Mouse (Mus musculus) right cerebral cortex, adult 18-20 months (tissue): ENCODE measurements around the gene Abcb9.

Source experiments
- DNase-seq: peaks from one replicate; pipeline ENCODE4 v3.0.0; 2022; ENCODE audit warnings: mixed read lengths

The Abcb9 gene

GRCm38 (mm10) chr5:124093120-124093794 is 2.3 kb downstream of the Abcb9 start:
- peak; percentile 88 for DNase-seq

GRCm38 (mm10) chr5:124091951-124092406 is 3.6 kb downstream of the Abcb9 start:
- no peak for DNase-seq

- DNase-seq: no peak
Observed at GRCm38 (mm10) chr5:124089868-124090267, 5.7 kb downstream of the Abcb9 start.

- no peak for DNase-seq
Observed at GRCm38 (mm10) chr5:124086876-124087275, 8.7 kb downstream of the Abcb9 start.

GRCm38 (mm10) chr5:124085513-124085912 is 10.1 kb downstream of the Abcb9 start:
- peak; percentile 60 for DNase-seq

GRCm38 (mm10) chr5:124084588-124085173 is 10.9 kb downstream of the Abcb9 start:
- DNase-seq: peak; percentile 84

- DNase-seq: no peak
Observed at GRCm38 (mm10) chr5:124083850-124084587, 11.6 kb downstream of the Abcb9 start.

GRCm38 (mm10) chr5:124082941-124083688 is 12.5 kb downstream of the Abcb9 start:
- DNase-seq: no peak

- no peak for DNase-seq
Observed at GRCm38 (mm10) chr5:124082447-124082846, 13.2 kb downstream of the Abcb9 start.

- no peak for DNase-seq
Observed at GRCm38 (mm10) chr5:124079880-124080279, 15.7 kb downstream of the Abcb9 start.

GRCm38 (mm10) chr5:124078794-124079416 is 16.7 kb downstream of the Abcb9 start:
- peak; percentile 83 for DNase-seq

- DNase-seq: no peak
Observed at GRCm38 (mm10) chr5:124077856-124078460, 17.6 kb downstream of the Abcb9 start.

- no peak for DNase-seq
Observed at GRCm38 (mm10) chr5:124077241-124077640, 18.4 kb downstream of the Abcb9 start.

- DNase-seq: no peak
Observed at GRCm38 (mm10) chr5:124076559-124076958, 19.0 kb downstream of the Abcb9 start.

- DNase-seq: no peak
Observed at GRCm38 (mm10) chr5:124075716-124076115, 19.9 kb downstream of the Abcb9 start.

- no peak for DNase-seq
Observed at GRCm38 (mm10) chr5:124074845-124075307, 20.7 kb downstream of the Abcb9 start.

GRCm38 (mm10) chr5:124073682-124074081 is 21.9 kb downstream of the Abcb9 start:
- no peak for DNase-seq

- no peak for DNase-seq
Observed at GRCm38 (mm10) chr5:124069657-124070056, 25.9 kb downstream of the Abcb9 start.

- DNase-seq: no peak
Observed at GRCm38 (mm10) chr5:124062037-124062824, 33.4 kb downstream of the Abcb9 start.

GRCm38 (mm10) chr5:124059677-124060076 is 35.9 kb downstream of the Abcb9 start:
- no peak for DNase-seq

GRCm38 (mm10) chr5:124058749-124059148 is 36.8 kb downstream of the Abcb9 start:
- DNase-seq: no peak
